Mouse (Mus musculus) urinary bladder, postnatal 4 days (tissue): ENCODE results near the gene Eif1b.
"Not testable (repeated sequence)": the region's sequence is repeated elsewhere in the genome, so short reads cannot be mapped to it uniquely, and the experiment has no call there.

Experiments
- DNase-seq, 2 experiments: peaks; one replicate each; pipeline ENCODE4 v3.0.0; 2021 to 2022; ENCODE audit warnings: low spot score in 2 of 2

The Eif1b gene

GRCm38 (mm10) chr9:120521161-120521560 is 29.1 kb downstream of the Eif1b start:
- DNase-seq: no peak

- DNase-seq: no peak
These were observed 35.2 kb downstream of the Eif1b start for GRCm38 (mm10) chr9:120527270-120527669.

GRCm38 (mm10) chr9:120527919-120528318 is 35.9 kb downstream of the Eif1b start:
- DNase-seq: no peak

GRCm38 (mm10) chr9:120528815-120529510 is 36.9 kb downstream of the Eif1b start:
- no peak for DNase-seq

GRCm38 (mm10) chr9:120530471-120530870 is 38.4 kb downstream of the Eif1b start:
- no peak for DNase-seq

GRCm38 (mm10) chr9:120532062-120532461 is 40.0 kb downstream of the Eif1b start:
- DNase-seq: no peak

- DNase-seq: no peak
These were observed 40.7 kb downstream of the Eif1b start for GRCm38 (mm10) chr9:120532691-120533090.

- DNase-seq: not testable (repeated sequence)
These were observed 41.5 kb downstream of the Eif1b start for GRCm38 (mm10) chr9:120533446-120533950.

- no peak for DNase-seq
These were observed 47.7 kb downstream of the Eif1b start, which contains the start of gene Entpd3 for GRCm38 (mm10) chr9:120539662-120540251. Gene Entpd3, plus strand, starts transcription at chr9:120539818.

- no peak for DNase-seq
These were observed 49.4 kb downstream of the Eif1b start for GRCm38 (mm10) chr9:120541411-120541810.

- no peak for DNase-seq
These were observed 50.2 kb downstream of the Eif1b start for GRCm38 (mm10) chr9:120542241-120542640.
